Mouse (Mus musculus) stomach, postnatal 0 days (tissue): ENCODE results near the gene Bet1l.

Experiments
- CTCF ChIP-seq: IDR thresholded peaks from 2 replicates; pipeline ENCODE4 v1.5.1; 2016; ENCODE audit warnings: antibody characterized with exemption, low read depth, mild to moderate bottlenecking, moderate library complexity
- EP300 ChIP-seq: optimal IDR thresholded peaks from 2 replicates; pipeline ENCODE3; 2016; ENCODE audit warnings: antibody characterized with exemption

GRCm38 (mm10) chr7:140880865-140881515 is 23.6 kb upstream of the Bet1l start:
- no peak for TF ChIP-seq CTCF
- TF ChIP-seq EP300 = no peak
